Mouse (Mus musculus): ENCODE measurements around the gene Sox15. TPM values are rescaled to one million over a fixed set of nuclear protein-coding genes. Genes with fewer than 3 reads are reported as not detected.
"Not testable (repeated sequence)": the region's sequence is repeated elsewhere in the genome, so short reads cannot be mapped to it uniquely, and the experiment has no call there.

Sox15 gene
- polyA plus RNA-seq, 2 experiments, result not detected

GRCm38 (mm10) chr11:69698574-69698973 lies 43.5 kb downstream of the Sox15 start:
- Histone ChIP-seq H3K9ac (replicated peaks) (no peak overlapping the region), H3K4me3 (ENCODE audit: insufficient read depth in 1 of 2, low read depth in 2 of 2, low read length in 2 of 2) (no peak overlapping the region), H3K4me2 (ENCODE audit: low read depth) (no peak overlapping the region), H3K27me3 (ENCODE audit: control insufficient read depth, insufficient read depth, low read length) (no peaks in the 10 kb centered on the region), H3K9me3 (ENCODE audit: control insufficient read depth, low read length) (no peaks in the 10 kb centered on the region), H3K27ac (no peak overlapping the region), H3K4me1 (replicated peaks; ENCODE audit: control insufficient read depth in 2 of 2, insufficient read depth in 2 of 2, low read length in 1 of 2) (peaks cover 0 to 8% of the 10 kb centered on the region in 2 experiments; a peak in 2 of 4 replicates), H3K36me3 (replicated peaks; ENCODE audit: control insufficient read depth, insufficient read depth, low read depth) (no peaks in the 10 kb centered on the region)
- no peak for DNase-seq (ENCODE audit: low read depth in 3 of 3, low spot score in 3 of 3)
- TF ChIP-seq EP300 (IDR thresholded peaks at IDR 0.05; ENCODE audit: low read depth) (no peak; the same call in 1 of the 2 replicates), CTCF (IDR thresholded peaks at IDR 0.05; ENCODE audit: low read depth) (peak; percentile 51)
- 65% methylated on average over 5 of the region's 5 CpGs for WGBS (ENCODE audit: insufficient replicate concordance)
- ATAC-seq (ENCODE audit: insufficient read depth), result no peak

GRCm38 (mm10) chr11:69699595-69699994 lies 44.5 kb downstream of the Sox15 start:
- no peak for DNase-seq (ENCODE audit: low read depth in 3 of 3, low spot score in 3 of 3)

GRCm38 (mm10) chr11:69702886-69703285 lies 47.8 kb downstream of the Sox15 start:
- ATAC-seq (ENCODE audit: insufficient read depth), result not testable (repeated sequence)
- WGBS (ENCODE audit: insufficient replicate concordance), result 82% methylated on average over 10 of the region's 10 CpGs

More at GRCm38 (mm10) chr11:69699595-69699994, 44.5 kb downstream of the Sox15 start:
- TF ChIP-seq CTCF (IDR thresholded peaks at IDR 0.05; ENCODE audit: low read depth) (no peak), EP300 (IDR thresholded peaks at IDR 0.05; ENCODE audit: low read depth) (no peak)
- Histone ChIP-seq H3K4me1 (replicated peaks; ENCODE audit: control insufficient read depth in 2 of 2, insufficient read depth in 2 of 2, low read length in 1 of 2) (peaks cover 0 to 8% of the 10 kb centered on the region in 2 experiments; a peak in 2 of 4 replicates), H3K27me3 (ENCODE audit: control insufficient read depth, insufficient read depth, low read length) (no peaks in the 10 kb centered on the region), H3K4me3 (ENCODE audit: insufficient read depth in 1 of 2, low read depth in 2 of 2, low read length in 2 of 2) (no peak overlapping the region), H3K9me3 (ENCODE audit: control insufficient read depth, low read length) (no peaks in the 10 kb centered on the region), H3K36me3 (replicated peaks; ENCODE audit: control insufficient read depth, insufficient read depth, low read depth) (no peaks in the 10 kb centered on the region), H3K9ac (replicated peaks) (no peak overlapping the region), H3K27ac (no peak overlapping the region), H3K4me2 (ENCODE audit: low read depth) (no peak overlapping the region)
- ATAC-seq (ENCODE audit: insufficient read depth), result no peak
- 25% methylated on average over 1 of the region's 1 CpGs for WGBS (ENCODE audit: insufficient replicate concordance)

GRCm38 (mm10) chr11:69703381-69703780 lies 48.3 kb downstream of the Sox15 start:
- not testable (repeated sequence) for H3K9ac ChIP-seq (replicated peaks); H3K9me3 ChIP-seq (ENCODE audit: control insufficient read depth, low read length); H3K27me3 ChIP-seq (ENCODE audit: control insufficient read depth, insufficient read depth, low read length); H3K36me3 ChIP-seq (replicated peaks; ENCODE audit: control insufficient read depth, insufficient read depth, low read depth); ATAC-seq (ENCODE audit: insufficient read depth); H3K27ac ChIP-seq; H3K4me2 ChIP-seq (ENCODE audit: low read depth); H3K4me1 ChIP-seq (replicated peaks; ENCODE audit: control insufficient read depth in 2 of 2, insufficient read depth in 2 of 2, low read length in 1 of 2); DNase-seq (ENCODE audit: low read depth in 3 of 3, low spot score in 3 of 3); H3K4me3 ChIP-seq (ENCODE audit: insufficient read depth in 1 of 2, low read depth in 2 of 2, low read length in 2 of 2)
- WGBS (ENCODE audit: insufficient replicate concordance), result 71% methylated on average over 2 of the region's 3 CpGs

More at GRCm38 (mm10) chr11:69702886-69703285, 47.8 kb downstream of the Sox15 start:
- DNase-seq (ENCODE audit: low read depth in 3 of 3, low spot score in 3 of 3); H3K36me3 ChIP-seq (replicated peaks; ENCODE audit: control insufficient read depth, insufficient read depth, low read depth); H3K27me3 ChIP-seq (ENCODE audit: control insufficient read depth, insufficient read depth, low read length); H3K9ac ChIP-seq (replicated peaks); H3K4me3 ChIP-seq (ENCODE audit: insufficient read depth in 1 of 2, low read depth in 2 of 2, low read length in 2 of 2); H3K4me2 ChIP-seq (ENCODE audit: low read depth); H3K27ac ChIP-seq; H3K9me3 ChIP-seq (ENCODE audit: control insufficient read depth, low read length); H3K4me1 ChIP-seq (replicated peaks; ENCODE audit: control insufficient read depth in 2 of 2, insufficient read depth in 2 of 2, low read length in 1 of 2): not testable (repeated sequence)

- H3K27ac ChIP-seq, result no peak overlapping the region
- H3K9ac ChIP-seq (replicated peaks), result no peak overlapping the region
- DNase-seq (ENCODE audit: low read depth in 3 of 3, low spot score in 3 of 3), result no peak
- no peak overlapping the region for H3K4me2 ChIP-seq (ENCODE audit: low read depth)
- 54% methylated on average over 8 of the region's 8 CpGs for WGBS (ENCODE audit: insufficient replicate concordance)
- ATAC-seq (ENCODE audit: insufficient read depth), result no peak
- no peaks in the 10 kb centered on the region for H3K9me3 ChIP-seq (ENCODE audit: control insufficient read depth, low read length)
- no peaks in the 10 kb centered on the region for H3K36me3 ChIP-seq (replicated peaks; ENCODE audit: control insufficient read depth, insufficient read depth, low read depth)
- TF ChIP-seq EP300 (IDR thresholded peaks at IDR 0.05; ENCODE audit: low read depth), result no peak
- TF ChIP-seq CTCF (IDR thresholded peaks at IDR 0.05; ENCODE audit: low read depth), result no peak
- peaks cover 0 to 11% of the 10 kb centered on the region in 2 experiments; a peak in 2 of 4 replicates for H3K4me1 ChIP-seq (replicated peaks; ENCODE audit: control insufficient read depth in 2 of 2, insufficient read depth in 2 of 2, low read length in 1 of 2)
- H3K27me3 ChIP-seq (ENCODE audit: control insufficient read depth, insufficient read depth, low read length), result no peaks in the 10 kb centered on the region
- no peak overlapping the region for H3K4me3 ChIP-seq (ENCODE audit: insufficient read depth in 1 of 2, low read depth in 2 of 2, low read length in 2 of 2)
Measured at GRCm38 (mm10) chr11:69703814-69704612, 48.9 kb downstream of the Sox15 start.
